Mouse (Mus musculus): ENCODE data around the gene Tubb4a.
"Not testable (repeated sequence)": the region's sequence is repeated elsewhere in the genome, so short reads cannot be mapped to it uniquely, and the experiment has no call there.

Tubb4a gene

GRCm38 (mm10) chr17:57051679-57052078, 35.9 kb downstream of the Tubb4a start:
- DNase-seq = not testable (repeated sequence)

GRCm38 (mm10) chr17:57048816-57049215, 38.8 kb downstream of the Tubb4a start:
- DNase-seq = no peak

- peak in 1 of 2 experiments; percentile 27 for DNase-seq
These were observed 40.2 kb downstream of the Tubb4a start for GRCm38 (mm10) chr17:57047406-57047805.

GRCm38 (mm10) chr17:57041554-57041953, 46.0 kb downstream of the Tubb4a start, which contains the start of gene Slc25a41:
Gene Slc25a41 (minus strand): TSS chr17:57041654.
- no peak for DNase-seq

GRCm38 (mm10) chr17:57038978-57039377, 48.6 kb downstream of the Tubb4a start:
- no peak for DNase-seq

GRCm38 (mm10) chr17:57032854-57033253, 54.7 kb downstream of the Tubb4a start:
- DNase-seq = no peak

- peak; percentile 98 to 99 for DNase-seq
These were observed 55.7 kb downstream of the Tubb4a start for GRCm38 (mm10) chr17:57031661-57032420.

GRCm38 (mm10) chr17:57030931-57031660, 56.5 kb downstream of the Tubb4a start, which contains the start of gene Khsrp:
Gene Khsrp (minus strand): TSS chr17:57031522.
- peak in 1 of 2 experiments; percentile 72 for DNase-seq

Measured in cerebellum, postnatal 25 days (tissue).